Mouse (Mus musculus) natural killer cell, adult 2 months (primary cell): Measurements from ENCODE around the gene Arhgap8.
A peak's percentile ranks its signal among the peaks of the same experiment; 100 is the strongest.

Source experiments
- DNase-seq, 2 experiments: peaks; one replicate each; pipeline ENCODE4 v3.0.0; 2022; ENCODE audit warnings: low spot score in 2 of 2

Gene Arhgap8

DNA sequence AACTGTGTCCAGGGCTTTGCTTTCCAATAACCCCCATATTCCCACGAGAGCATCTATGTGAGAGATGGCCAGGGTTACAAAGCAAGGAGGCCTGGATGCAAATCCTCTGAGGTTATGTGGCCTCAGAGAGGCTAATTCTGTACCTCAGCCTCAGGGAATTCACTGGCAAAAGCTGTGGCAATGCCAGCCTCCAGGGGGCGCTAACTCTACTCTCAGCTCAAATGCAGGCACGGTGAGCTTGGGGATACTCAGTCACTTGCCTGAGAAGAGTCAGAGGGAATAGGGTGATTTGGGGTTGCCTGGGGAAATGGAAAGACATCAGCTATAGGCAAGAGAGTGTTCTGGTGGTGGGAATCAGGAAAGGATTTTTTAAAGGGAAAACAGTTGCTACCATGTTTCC is 83.8 kb downstream of the Arhgap8 start:
- peak; percentile 34 to 52 for DNase-seq

- no peak for DNase-seq
These were observed 89.6 kb downstream of the Arhgap8 start for GRCm38 (mm10) chr15:84809275-84809952.

DNA sequence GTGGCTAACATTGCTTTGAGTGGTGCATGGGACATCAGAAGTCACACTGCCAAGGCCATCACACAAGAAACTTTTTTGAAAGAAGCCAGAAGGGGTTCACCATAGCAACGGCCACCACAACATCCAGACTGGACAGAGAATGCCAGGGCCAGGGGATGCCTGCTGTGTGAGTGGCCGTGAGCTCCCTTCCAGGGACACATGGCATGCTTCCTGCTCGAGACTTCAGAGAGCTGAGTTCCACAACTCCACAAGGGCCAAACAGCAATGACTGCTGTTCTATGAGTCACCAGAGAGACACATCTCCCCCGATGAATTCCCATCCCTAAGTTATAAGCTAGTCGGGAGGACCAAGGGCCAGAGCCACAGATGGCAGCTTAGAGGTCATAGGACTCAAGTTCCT is 91.3 kb downstream of the Arhgap8 start:
- DNase-seq = no peak

- DNase-seq = no peak
These were observed 93.0 kb downstream of the Arhgap8 start for GRCm38 (mm10) chr15:84812831-84813357.

DNA sequence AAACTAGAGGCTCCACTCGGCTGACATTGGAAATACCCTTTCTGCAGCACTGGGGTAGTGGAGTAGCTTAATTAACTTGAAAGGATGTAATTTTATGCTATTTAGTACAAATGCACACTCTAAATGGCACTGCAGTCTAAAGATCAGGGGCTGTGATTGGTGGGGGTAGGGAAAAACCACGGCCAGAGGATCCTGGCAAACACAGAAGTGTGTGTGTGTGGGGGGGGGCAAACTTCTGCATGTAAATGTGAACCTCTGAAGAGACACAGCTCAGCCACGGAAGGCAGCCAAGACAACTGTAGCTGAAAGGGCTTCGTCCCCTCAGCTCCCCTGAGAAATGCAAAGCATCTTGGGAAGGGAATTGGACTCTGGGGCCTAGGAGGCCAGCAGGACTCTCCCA is 95.3 kb downstream of the Arhgap8 start:
- no peak for DNase-seq

GRCm38 (mm10) chr15:84817589-84817988 is 97.7 kb downstream of the Arhgap8 start:
- DNase-seq = no peak

- no peak for DNase-seq
These were observed 98.4 kb downstream of the Arhgap8 start for GRCm38 (mm10) chr15:84818284-84818683.

GRCm38 (mm10) chr15:84820811-84821210 is 101.0 kb downstream of the Arhgap8 start:
- DNase-seq = no peak
